Mouse (Mus musculus): Measurements from ENCODE around the gene Slc41a3. TPM values are rescaled to one million over a fixed set of nuclear protein-coding genes. Genes with fewer than 3 reads are reported as not detected.

Gene Slc41a3
- polyA plus RNA-seq, 1 experiment = 79.5 TPM

DNA sequence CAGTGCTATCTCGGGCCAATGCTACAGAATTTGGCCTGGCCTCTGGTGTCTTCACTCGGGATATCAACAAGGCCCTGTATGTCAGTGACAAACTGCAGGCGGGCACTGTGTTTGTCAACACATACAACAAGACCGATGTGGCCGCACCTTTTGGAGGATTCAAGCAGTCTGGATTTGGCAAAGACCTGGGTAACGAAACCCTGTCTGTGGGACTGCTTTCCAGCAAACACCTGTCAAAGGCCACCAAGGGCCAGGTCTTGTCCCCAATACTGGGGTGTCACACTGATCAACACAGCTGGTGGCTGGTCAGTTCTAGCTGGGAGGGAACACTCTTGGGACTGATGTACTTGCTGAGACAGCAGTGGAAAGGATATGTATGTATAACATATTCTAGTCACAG lies 6.3 kb upstream of the Slc41a3 start:
- no peak for TF ChIP-seq POLR2A (IDR thresholded peaks at IDR 0.05; ENCODE audit: control insufficient read depth, low read depth, low read length)
- TF ChIP-seq CTCF (IDR thresholded peaks at IDR 0.05; ENCODE audit: control insufficient read depth, insufficient read depth, insufficient replicate concordance, low read depth, low read length) = no peak
- Histone ChIP-seq H3K4me1 (ENCODE audit: control insufficient read depth, insufficient read depth, low read length) (no peaks in the 10 kb centered on the region; the same call in 1 of the 2 replicates), H3K27ac (ENCODE audit: control insufficient read depth, insufficient read depth, low read depth, low read length) (no peak overlapping the region), H3K36me3 (ENCODE audit: control insufficient read depth, insufficient read depth, low read length) (no peaks in the 10 kb centered on the region), H3K4me3 (ENCODE audit: control insufficient read depth, low read depth, low read length) (peak overlapping the region; percentile 82), H3K27me3 (ENCODE audit: control insufficient read depth, insufficient read depth, low read length) (no peaks in the 10 kb centered on the region)

DNA sequence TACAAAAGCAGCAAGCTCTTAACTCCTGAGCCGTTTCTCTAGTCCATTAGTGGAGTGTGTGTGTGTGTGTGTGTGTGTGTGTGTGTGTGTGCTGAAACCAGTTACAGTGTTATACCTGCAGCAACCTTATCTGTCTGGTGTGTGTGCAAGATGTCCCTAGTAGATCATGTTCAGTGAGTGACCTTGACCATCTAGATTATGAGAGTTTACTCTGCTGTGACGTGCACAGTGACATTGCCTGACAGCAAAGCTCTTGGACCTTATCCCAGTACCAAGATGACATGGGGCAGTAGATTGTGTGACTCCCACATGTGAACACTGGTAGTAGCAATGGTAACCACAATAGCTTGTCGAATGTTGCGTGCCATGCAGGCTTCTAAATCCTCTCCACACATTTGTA lies 4.2 kb upstream of the Slc41a3 start:
- Histone ChIP-seq H3K27ac (ENCODE audit: control insufficient read depth, insufficient read depth, low read depth, low read length) (no peak overlapping the region), H3K4me1 (ENCODE audit: control insufficient read depth, insufficient read depth, low read length) (peaks cover 3% of the 10 kb centered on the region), H3K27me3 (ENCODE audit: control insufficient read depth, insufficient read depth, low read length) (no peaks in the 10 kb centered on the region), H3K36me3 (ENCODE audit: control insufficient read depth, insufficient read depth, low read length) (no peaks in the 10 kb centered on the region), H3K4me3 (ENCODE audit: control insufficient read depth, low read depth, low read length) (peak overlapping the region; percentile 56)
- TF ChIP-seq CTCF (IDR thresholded peaks at IDR 0.05; ENCODE audit: control insufficient read depth, insufficient read depth, insufficient replicate concordance, low read depth, low read length) (no peak), POLR2A (IDR thresholded peaks at IDR 0.05; ENCODE audit: control insufficient read depth, low read depth, low read length) (no peak; the same call in 1 of the 2 replicates)

DNA sequence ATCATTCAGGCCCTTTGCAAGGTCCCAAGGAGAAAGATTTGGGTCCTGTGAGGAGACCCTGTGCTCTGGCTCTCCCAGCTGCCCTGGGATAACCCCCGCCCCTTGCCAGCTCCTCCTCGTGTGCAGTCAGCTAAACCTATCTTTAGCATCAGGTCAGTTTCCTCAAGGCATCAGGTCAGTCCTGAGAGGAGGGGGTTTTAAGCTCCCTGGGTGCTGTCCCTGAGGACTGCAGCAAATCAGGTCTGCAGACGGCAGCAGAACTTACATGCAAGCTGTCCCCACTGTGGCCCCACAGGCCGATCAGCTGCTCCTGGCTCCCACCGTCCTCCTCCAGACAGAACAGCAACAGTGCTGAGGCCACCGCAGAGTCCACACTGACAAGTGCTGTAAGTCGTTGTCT lies 2.8 kb upstream of the Slc41a3 start:
- no peaks in the 10 kb centered on the region for H3K36me3 ChIP-seq (ENCODE audit: control insufficient read depth, insufficient read depth, low read length)
- H3K4me1 ChIP-seq (ENCODE audit: control insufficient read depth, insufficient read depth, low read length) = peaks cover 6% of the 10 kb centered on the region
- no peak overlapping the region for H3K27ac ChIP-seq (ENCODE audit: control insufficient read depth, insufficient read depth, low read depth, low read length)
- no peaks in the 10 kb centered on the region for H3K27me3 ChIP-seq (ENCODE audit: control insufficient read depth, insufficient read depth, low read length)
- no peak overlapping the region for H3K4me3 ChIP-seq (ENCODE audit: control insufficient read depth, low read depth, low read length)
- TF ChIP-seq CTCF (IDR thresholded peaks at IDR 0.05; ENCODE audit: control insufficient read depth, insufficient read depth, insufficient replicate concordance, low read depth, low read length) (no peak), POLR2A (IDR thresholded peaks at IDR 0.05; ENCODE audit: control insufficient read depth, low read depth, low read length) (no peak)

DNA sequence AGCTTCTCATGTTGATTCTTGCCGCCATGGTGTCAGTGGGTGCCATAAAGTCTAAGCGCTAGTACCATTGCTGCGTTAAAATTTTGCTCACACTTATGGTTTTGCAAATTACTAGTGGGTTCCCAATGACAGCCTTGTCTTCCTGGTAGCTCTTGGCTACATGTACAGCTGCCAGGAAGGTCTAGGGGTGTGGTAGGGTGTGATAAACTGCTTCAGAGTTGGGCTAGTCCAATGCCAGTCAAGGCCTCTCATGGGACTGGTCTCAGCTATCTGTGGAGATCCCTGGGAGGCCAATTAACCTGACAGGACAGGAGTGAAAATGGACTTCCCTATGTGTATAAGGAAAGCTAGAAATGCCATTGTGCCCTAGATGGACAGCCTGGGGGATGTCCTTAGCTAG lies 2.2 kb upstream of the Slc41a3 start:
- no peaks in the 10 kb centered on the region for H3K36me3 ChIP-seq (ENCODE audit: control insufficient read depth, insufficient read depth, low read length)
- peaks cover 6% of the 10 kb centered on the region for H3K4me1 ChIP-seq (ENCODE audit: control insufficient read depth, insufficient read depth, low read length)
- TF ChIP-seq CTCF (IDR thresholded peaks at IDR 0.05; ENCODE audit: control insufficient read depth, insufficient read depth, insufficient replicate concordance, low read depth, low read length) (no peak), POLR2A (IDR thresholded peaks at IDR 0.05; ENCODE audit: control insufficient read depth, low read depth, low read length) (no peak)
- H3K27ac ChIP-seq (ENCODE audit: control insufficient read depth, insufficient read depth, low read depth, low read length) = no peak overlapping the region
- H3K27me3 ChIP-seq (ENCODE audit: control insufficient read depth, insufficient read depth, low read length) = no peaks in the 10 kb centered on the region
- no peak overlapping the region for H3K4me3 ChIP-seq (ENCODE audit: control insufficient read depth, low read depth, low read length)

DNA sequence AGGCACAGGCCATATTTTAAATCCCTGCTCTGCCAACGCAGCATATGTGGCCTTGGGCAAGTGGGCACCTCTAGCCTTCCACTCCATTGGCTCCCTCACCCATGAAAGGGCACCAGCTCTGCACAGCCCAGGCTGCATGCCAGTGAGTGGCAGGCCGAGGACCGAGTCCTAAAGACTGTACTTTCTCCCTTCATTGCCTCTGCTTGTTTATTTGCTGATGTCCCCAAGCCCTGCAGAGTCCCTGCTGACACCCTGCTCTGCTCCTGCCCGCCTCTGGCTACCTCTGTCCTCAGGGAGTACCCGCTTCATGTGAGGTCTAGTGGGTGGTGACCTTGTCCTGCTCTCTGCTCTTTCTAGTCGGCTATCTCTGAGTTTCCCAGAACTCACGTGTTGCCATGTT lies 1.4 kb upstream of the Slc41a3 start:
- H3K4me1 ChIP-seq (ENCODE audit: control insufficient read depth, insufficient read depth, low read length) = peaks cover 6% of the 10 kb centered on the region
- no peaks in the 10 kb centered on the region for H3K27me3 ChIP-seq (ENCODE audit: control insufficient read depth, insufficient read depth, low read length)
- H3K27ac ChIP-seq (ENCODE audit: control insufficient read depth, insufficient read depth, low read depth, low read length) = no peak overlapping the region
- H3K4me3 ChIP-seq (ENCODE audit: control insufficient read depth, low read depth, low read length) = peak overlapping the region; percentile 53
- no peaks in the 10 kb centered on the region for H3K36me3 ChIP-seq (ENCODE audit: control insufficient read depth, insufficient read depth, low read length)
- TF ChIP-seq POLR2A (IDR thresholded peaks at IDR 0.05; ENCODE audit: control insufficient read depth, low read depth, low read length) (no peak), CTCF (IDR thresholded peaks at IDR 0.05; ENCODE audit: control insufficient read depth, insufficient read depth, insufficient replicate concordance, low read depth, low read length) (no peak)

DNA sequence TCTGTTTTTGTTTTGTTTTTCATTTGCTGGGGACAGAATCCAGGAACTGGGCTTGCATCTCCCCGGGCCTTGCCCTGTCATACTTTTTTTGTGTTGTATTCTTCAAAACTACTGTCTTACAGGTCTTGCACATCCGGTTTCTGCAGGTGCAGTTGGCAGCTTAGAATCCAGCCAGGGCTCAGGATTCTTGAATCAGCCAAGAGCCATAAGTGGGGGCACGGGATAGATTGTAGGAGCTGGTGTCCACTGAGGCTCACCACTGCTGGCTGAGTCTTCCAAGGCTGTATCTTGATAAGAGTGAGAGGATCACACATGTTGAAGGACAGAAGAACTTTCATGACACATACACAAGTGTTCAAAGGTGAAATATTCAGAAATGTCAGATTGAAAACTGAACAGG lies 395 bp upstream of the Slc41a3 start:
- Histone ChIP-seq H3K27ac (ENCODE audit: control insufficient read depth, insufficient read depth, low read depth, low read length) (0 out of 2 replicates have a peak overlapping the region, but pooled peaks have one; percentile 33), H3K27me3 (ENCODE audit: control insufficient read depth, insufficient read depth, low read length) (no peaks in the 10 kb centered on the region), H3K4me1 (ENCODE audit: control insufficient read depth, insufficient read depth, low read length) (peaks cover 6% of the 10 kb centered on the region), H3K36me3 (ENCODE audit: control insufficient read depth, insufficient read depth, low read length) (no peaks in the 10 kb centered on the region), H3K4me3 (ENCODE audit: control insufficient read depth, low read depth, low read length) (peak overlapping the region; percentile 69)
- TF ChIP-seq CTCF (IDR thresholded peaks at IDR 0.05; ENCODE audit: control insufficient read depth, insufficient read depth, insufficient replicate concordance, low read depth, low read length) = no peak
- no peak for TF ChIP-seq POLR2A (IDR thresholded peaks at IDR 0.05; ENCODE audit: control insufficient read depth, low read depth, low read length)

DNA sequence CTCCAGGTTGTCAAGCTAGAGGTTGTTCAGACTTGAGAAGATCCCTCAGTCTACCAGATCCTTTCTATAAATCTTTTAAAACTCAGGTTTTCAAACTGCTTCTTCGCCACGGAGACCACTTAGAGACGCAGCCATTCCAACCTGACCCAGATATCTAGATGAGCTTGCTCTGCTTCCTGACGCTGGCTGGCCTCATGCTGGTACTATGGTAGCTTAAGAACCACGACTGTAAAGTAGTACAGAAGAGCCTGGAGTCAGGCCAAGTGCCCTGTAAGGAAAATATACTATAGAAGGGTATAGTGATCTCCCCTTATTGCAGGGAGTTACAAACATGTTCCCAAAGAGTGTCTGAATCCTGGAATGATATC lies 757 bp downstream of the Slc41a3 start:
- TF ChIP-seq CTCF (IDR thresholded peaks at IDR 0.05; ENCODE audit: control insufficient read depth, insufficient read depth, insufficient replicate concordance, low read depth, low read length) (no peak), POLR2A (IDR thresholded peaks at IDR 0.05; ENCODE audit: control insufficient read depth, low read depth, low read length) (no peak)
- Histone ChIP-seq H3K4me3 (ENCODE audit: control insufficient read depth, low read depth, low read length) (peak overlapping the region; percentile 80), H3K27ac (ENCODE audit: control insufficient read depth, insufficient read depth, low read depth, low read length) (peak overlapping the region; percentile 64), H3K27me3 (ENCODE audit: control insufficient read depth, insufficient read depth, low read length) (no peaks in the 10 kb centered on the region), H3K36me3 (ENCODE audit: control insufficient read depth, insufficient read depth, low read length) (no peaks in the 10 kb centered on the region), H3K4me1 (ENCODE audit: control insufficient read depth, insufficient read depth, low read length) (peaks cover 6% of the 10 kb centered on the region)

DNA sequence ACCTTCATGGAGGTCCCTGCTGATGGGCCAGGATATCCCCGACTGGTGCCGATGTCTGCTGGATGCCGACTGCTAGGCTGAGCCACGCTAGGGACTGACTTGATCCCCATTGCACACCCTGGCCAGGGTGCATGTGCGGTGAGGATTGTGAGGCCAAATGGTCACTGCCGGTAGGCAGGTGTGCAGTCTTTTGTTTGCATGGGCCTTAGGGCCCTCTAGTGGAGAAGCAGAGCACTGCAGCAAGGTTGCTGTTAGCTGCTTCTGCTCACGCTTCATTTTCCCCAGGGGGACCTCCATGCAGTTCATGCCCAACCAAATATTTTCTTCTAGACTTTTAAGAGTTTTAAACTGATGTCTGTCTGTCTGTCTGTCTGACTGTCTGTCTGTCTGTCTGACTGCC lies 2.0 kb downstream of the Slc41a3 start:
- peak; percentile 91; the same call in 1 of the 2 replicates for TF ChIP-seq CTCF (IDR thresholded peaks at IDR 0.05; ENCODE audit: control insufficient read depth, insufficient read depth, insufficient replicate concordance, low read depth, low read length)
- TF ChIP-seq POLR2A (IDR thresholded peaks at IDR 0.05; ENCODE audit: control insufficient read depth, low read depth, low read length) = peak; percentile 24; the same call in 1 of the 2 replicates
- Histone ChIP-seq H3K27me3 (ENCODE audit: control insufficient read depth, insufficient read depth, low read length) (no peaks in the 10 kb centered on the region), H3K4me3 (ENCODE audit: control insufficient read depth, low read depth, low read length) (peak overlapping the region; percentile 81)

More for the DNA sequence above, 2.0 kb downstream of the Slc41a3 start:
- H3K36me3 ChIP-seq (ENCODE audit: control insufficient read depth, insufficient read depth, low read length) = no peaks in the 10 kb centered on the region
- H3K27ac ChIP-seq (ENCODE audit: control insufficient read depth, insufficient read depth, low read depth, low read length) = no peak overlapping the region
- peaks cover 6% of the 10 kb centered on the region for H3K4me1 ChIP-seq (ENCODE audit: control insufficient read depth, insufficient read depth, low read length)

Measured in testis, adult 2 months (tissue).